Mouse (Mus musculus) urinary bladder, postnatal 10 days (tissue): ENCODE measurements around the gene Shisal1.

ENCODE experiments used
- DNase-seq: peaks from one replicate; pipeline ENCODE4 v3.0.0; 2022; ENCODE audit warnings: low spot score

Gene Shisal1

GRCm38 (mm10) chr15:84446997-84447396 lies at the start of gene Shisal1:
Shisal1 (minus strand) TSS chr15:84447097.
- no peak for DNase-seq

DNA sequence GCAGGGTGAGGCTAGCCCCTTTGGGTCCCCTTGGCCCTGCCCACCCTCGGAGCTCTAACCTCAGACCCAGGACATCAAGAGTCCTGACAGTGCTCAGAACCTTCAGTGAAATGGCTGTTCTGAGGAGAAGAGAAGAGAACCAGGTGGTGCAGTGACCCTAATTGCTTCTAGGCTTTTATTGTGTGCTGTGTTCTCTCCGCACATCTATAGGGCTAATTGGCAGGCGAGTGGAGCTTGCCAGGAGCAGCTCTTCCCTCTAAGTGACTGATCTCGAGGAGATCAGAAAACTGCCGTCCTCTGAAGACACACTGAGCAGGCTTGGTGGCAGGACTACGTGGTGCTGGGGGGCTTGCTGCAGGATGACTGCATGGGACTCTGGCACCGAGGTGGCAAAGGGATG lies 43.6 kb upstream of the Shisal1 start:
- DNase-seq, result no peak

DNA sequence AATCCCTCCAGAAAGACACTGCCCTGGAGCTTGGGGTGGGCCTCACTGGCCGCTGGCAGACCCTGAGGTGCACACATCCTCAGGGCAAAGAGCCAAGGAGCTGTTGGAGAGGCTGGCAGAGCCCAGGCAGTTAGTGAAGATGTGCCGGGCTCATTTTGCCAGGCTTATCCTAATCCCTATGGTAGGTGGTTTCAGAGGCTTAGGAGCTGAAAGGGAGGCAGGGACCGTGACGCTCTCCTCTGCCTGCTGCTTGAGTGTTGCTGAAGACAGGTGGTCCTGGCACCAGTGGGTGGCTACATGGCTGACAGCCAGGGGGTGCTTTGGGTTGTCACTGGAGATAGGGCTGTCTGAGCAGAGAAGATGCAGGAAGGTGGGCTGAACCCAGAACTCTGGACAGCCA lies 37.4 kb upstream of the Shisal1 start:
- no peak for DNase-seq

DNA sequence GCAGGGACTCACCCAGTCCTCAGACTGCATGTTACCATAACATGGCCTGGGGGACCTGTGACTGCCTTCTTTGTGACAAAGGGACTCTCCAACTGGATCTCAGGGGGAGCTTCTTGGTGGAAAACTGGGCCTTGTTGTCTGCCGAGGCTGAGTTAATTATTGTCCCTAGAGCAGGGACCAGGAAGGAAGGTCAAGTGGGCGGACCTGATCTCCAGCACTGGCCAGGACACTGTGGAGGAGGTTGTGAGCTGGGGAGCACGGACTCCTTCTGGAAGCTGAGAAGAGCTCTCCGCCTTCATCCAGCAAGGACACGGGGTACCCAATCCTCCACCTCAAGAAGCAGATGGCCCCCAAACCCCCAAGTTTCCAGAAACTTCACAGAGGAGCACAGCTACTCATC lies 36.7 kb upstream of the Shisal1 start:
- no peak for DNase-seq

DNA sequence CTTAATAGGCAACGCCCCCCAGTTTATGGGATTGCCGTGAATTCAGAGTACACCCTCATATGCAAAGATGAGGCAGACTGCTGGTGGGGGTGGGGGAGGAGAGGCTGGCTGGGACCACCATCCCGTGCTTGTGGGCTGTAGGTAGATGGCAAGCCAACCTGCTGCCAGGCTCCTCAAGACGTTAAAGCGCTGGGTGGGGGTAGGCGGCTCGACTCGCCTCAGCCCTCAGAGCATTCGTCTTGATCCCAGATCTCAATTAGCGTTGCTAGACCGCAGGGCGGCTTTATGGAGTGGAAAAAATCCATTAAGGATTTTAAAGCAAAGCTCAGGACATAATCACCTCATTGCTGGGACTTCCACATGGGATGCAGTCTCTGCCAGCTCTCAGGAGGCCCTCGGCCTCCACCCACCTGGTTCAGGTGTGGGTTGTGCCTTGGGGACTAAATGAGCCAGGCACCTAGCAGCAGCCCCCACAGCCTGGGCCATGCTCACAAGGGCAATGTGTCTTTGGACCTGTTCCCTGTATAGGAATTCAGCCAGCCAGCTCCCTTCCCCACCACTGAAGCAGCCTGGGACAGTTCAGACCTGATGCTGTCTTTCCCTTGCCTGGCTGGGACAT lies 34.5 kb upstream of the Shisal1 start:
- no peak for DNase-seq

GRCm38 (mm10) chr15:84469391-84469790 lies 22.5 kb upstream of the Shisal1 start:
- no peak for DNase-seq

- DNase-seq, result no peak
These were observed 20.9 kb upstream of the Shisal1 start for GRCm38 (mm10) chr15:84467761-84468160.

- no peak for DNase-seq
These were observed 19.8 kb upstream of the Shisal1 start for GRCm38 (mm10) chr15:84466458-84467267.

DNA sequence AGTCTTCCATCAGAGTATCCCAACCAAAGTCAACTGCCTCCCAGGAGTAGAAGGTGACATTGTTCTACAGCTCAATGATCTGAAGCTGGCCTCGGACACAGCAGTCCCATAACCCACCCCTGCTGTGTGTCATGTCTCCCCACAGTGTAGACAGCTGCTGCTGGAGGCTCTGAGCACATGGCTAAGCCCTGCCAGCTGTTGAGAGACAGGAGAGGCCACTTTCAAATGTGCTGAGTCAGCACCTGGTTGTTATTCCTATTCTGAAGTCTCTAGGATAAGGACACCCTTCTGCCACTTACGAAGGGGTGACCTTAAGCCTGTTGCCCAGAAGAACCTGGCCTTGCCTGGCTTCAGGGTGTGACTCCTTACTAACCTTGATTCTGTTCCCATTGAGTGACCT lies 14.5 kb upstream of the Shisal1 start:
- no peak for DNase-seq

GRCm38 (mm10) chr15:84458983-84459382 lies 12.1 kb upstream of the Shisal1 start:
- no peak for DNase-seq

DNA sequence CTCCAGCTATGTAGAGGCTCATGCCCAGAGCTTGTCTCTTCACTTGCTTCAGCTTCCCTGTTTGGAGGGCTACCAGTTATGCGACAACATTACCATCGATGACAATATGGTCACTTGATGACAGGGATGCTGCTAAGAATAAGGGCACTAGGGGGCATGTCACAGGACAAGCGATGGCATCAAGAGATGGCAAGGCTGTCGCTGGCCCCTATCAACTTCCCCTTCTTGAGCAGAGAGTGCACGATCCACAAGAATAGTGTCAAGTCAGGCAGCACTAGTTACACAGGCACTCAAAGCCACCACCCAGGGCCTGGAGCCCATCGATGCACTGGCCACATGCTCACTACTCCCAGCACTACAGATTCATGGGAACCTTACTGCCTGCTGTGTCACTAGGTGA lies 8.4 kb upstream of the Shisal1 start:
- no peak for DNase-seq

DNA sequence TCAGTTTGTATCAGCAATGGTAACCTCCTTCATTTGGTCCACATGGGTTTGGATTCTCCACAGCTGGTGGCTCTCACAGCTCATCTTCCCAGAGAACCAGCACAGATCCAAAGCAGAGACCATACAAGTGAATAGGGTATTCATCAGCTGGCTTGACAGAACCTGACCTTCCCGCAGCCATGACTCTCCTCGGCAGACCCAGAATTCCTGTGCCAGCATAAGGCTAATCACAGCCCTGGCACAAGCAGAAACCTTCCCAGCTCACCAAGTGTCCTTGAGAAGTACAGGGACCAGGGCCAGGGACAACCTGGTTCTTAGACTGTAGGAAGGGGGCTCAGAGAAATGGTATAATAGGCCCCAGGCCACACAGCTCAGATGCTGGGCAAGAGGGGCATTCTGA lies 6.2 kb upstream of the Shisal1 start:
- no peak for DNase-seq

DNA sequence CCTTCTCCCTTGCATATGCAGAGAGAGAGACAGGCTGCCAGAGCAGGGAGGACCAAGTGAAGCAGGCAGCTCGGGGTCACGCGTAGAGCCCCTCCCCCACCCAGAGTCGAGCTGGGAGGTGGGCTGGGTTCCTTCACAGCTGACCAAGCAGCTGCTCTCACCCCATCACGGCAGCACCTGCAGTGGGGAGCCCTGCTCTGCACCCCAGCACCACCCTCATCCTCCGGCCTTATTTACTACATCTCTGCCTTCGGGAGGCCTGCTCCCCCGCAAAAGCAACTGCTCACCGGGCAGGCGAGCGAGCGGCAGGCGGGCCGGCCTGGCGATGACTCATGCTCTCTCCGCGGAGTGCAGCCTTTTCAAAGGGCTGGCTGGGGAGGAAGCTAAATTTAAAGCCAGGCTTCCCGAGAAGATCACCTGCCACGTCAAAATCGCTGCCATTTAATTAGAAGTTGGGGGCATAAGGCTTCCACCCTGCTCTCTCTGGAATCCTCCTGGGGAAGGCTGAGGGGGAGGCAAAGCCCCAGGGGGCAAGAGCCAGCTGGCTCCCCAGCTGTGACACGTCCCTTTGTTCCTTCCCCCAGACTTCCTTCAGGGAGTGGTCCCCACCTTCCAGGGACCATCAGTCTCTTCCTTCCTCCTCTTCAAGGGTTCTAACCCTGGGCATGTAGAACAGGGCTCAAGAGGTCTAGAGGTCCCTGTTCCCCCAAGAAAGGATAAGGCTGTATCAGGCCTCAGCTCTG lies 3.7 kb upstream of the Shisal1 start:
- no peak for DNase-seq

GRCm38 (mm10) chr15:84445812-84446716 lies 833 bp downstream of the Shisal1 start:
- DNase-seq, result no peak

- no peak for DNase-seq
These were observed 2.7 kb downstream of the Shisal1 start for GRCm38 (mm10) chr15:84444181-84444580.

DNA sequence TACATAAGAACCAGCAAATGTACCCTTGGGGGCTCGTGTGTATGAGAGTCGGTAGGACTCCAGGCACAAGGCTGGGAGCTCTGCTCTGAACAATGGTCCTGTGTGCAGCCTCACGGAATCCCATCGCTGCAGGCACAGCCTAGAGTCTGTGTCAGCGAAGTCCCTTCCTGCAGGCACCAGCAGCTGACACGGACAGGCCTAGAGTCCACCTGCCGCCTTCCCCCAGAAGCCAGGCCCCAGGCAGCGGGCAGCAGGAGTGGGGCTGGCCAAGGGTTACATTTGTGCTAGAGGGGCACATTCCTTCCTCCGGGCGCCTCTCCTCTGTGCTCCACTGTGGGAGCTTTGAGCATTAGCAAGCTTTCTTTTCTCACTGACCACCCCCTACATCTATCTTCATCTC lies 3.3 kb downstream of the Shisal1 start:
- no peak for DNase-seq

DNA sequence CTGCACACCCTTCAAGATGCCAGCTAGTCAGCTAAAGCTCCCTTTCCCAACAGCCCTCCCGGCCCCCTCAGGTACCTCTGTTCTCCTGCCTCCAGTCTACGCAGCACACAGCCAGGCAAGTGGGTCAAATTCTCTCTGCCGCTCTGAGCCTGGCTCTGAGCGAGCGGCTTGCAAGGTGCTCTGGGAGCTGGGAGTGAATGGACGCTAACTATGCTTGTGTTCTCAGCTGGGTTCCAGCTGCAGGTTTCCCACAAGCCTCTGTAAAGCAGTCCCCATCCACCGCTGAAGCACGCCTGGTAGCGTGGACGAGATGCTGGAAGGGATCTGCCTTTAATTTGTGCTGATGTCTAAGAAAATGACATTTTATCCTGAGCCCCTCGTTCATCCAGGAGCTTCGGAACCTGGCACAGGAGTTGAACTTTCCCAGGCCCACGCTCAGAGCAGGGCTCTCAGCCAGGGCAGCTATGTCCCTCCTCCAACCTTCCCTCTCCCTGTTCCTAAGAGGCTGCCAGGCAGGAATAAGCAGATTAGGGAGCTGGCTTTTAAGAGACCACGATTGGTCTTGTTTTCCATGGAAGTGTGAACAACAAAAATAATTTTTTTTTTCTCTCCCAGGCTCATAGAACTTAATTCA lies 5.1 kb downstream of the Shisal1 start:
- DNase-seq, result no peak

- DNase-seq, result no peak
These were observed 6.1 kb downstream of the Shisal1 start for GRCm38 (mm10) chr15:84440820-84441219.

GRCm38 (mm10) chr15:84433586-84434185 lies 13.2 kb downstream of the Shisal1 start:
- no peak for DNase-seq

GRCm38 (mm10) chr15:84430482-84430881 lies 16.4 kb downstream of the Shisal1 start:
- DNase-seq, result no peak

GRCm38 (mm10) chr15:84427624-84428023 lies 19.3 kb downstream of the Shisal1 start:
- DNase-seq, result no peak
